Mouse (Mus musculus) cerebellum, adult (tissue): ENCODE measurements around the gene Vmn1r89.

Experiments used
- ATAC-seq: cut with Nextera tagmentation; 2 replicates; pipeline ENCODE4 v1.9.2; 2017; ENCODE audit warnings: mild to moderate bottlenecking, moderate library complexity, mixed read lengths; ENCODE audit not compliant: insufficient number of reproducible peaks, low FRiP score, low TSS enrichment

The Vmn1r89 gene

GRCm38 (mm10) chr7:13212720-13213119 is at the start of gene Vmn1r89:
Gene Vmn1r89, plus strand, starts transcription at chr7:13213020.
- ATAC-seq = no peak

GRCm38 (mm10) chr7:13260746-13261700 is 48.2 kb downstream of the Vmn1r89 start:
- no peak for ATAC-seq

- ATAC-seq = no peak
Observed at GRCm38 (mm10) chr7:13263851-13264250, 51.0 kb downstream of the Vmn1r89 start.

- no peak for ATAC-seq
Observed at GRCm38 (mm10) chr7:13264396-13264795, 51.6 kb downstream of the Vmn1r89 start.

- ATAC-seq = no peak
Observed at GRCm38 (mm10) chr7:13268749-13269260, 56.0 kb downstream of the Vmn1r89 start.

GRCm38 (mm10) chr7:13269394-13269793 is 56.6 kb downstream of the Vmn1r89 start:
- ATAC-seq = no peak
